Mouse (Mus musculus): ENCODE data around the gene Srsf3.
A peak's percentile ranks its signal among the peaks of the same experiment; 100 is the strongest.
"Not testable (repeated sequence)": the region's sequence is repeated elsewhere in the genome, so short reads cannot be mapped to it uniquely, and the experiment has no call there.

The Srsf3 gene

GRCm38 (mm10) chr17:29032274-29033069 lies at the start of gene Srsf3:
TSS of gene Srsf3 (plus strand) at chr17:29032628.
- DNase-seq (ENCODE audit: low spot score in 2 of 2): peak; percentile 96 to 99

GRCm38 (mm10) chr17:28984724-28985420 lies 47.6 kb upstream of the Srsf3 start:
- DNase-seq (ENCODE audit: low spot score in 2 of 2): no peak

- no peak for DNase-seq (ENCODE audit: low spot score in 2 of 2)
Measured at GRCm38 (mm10) chr17:28986833-28987232, 45.6 kb upstream of the Srsf3 start.

- peak in 1 of 2 experiments; percentile 17 for DNase-seq (ENCODE audit: low spot score in 2 of 2)
Measured at GRCm38 (mm10) chr17:28987713-28988112, 44.7 kb upstream of the Srsf3 start.

DNA sequence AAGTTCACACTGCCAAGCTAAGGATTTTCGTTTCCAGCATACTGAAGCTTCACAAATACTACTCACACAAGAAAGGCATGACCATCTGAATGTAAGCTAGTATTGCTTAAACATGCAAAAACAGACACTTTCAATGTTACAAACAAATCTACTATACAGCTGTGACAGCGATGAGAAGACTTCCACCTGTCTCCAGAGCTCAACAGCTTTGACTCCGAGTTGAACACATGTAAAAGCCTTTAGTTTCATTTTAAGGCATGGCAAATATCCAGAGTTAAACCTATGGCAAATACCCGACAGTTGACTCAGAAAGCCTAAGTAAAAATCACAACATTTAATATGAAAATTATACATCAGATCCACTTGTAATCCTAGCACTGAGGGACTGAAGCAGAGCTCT lies 44.1 kb upstream of the Srsf3 start:
- no peak for DNase-seq (ENCODE audit: low spot score in 2 of 2)

- peak in 1 of 2 experiments; percentile 17 for DNase-seq (ENCODE audit: low spot score in 2 of 2)
Measured at GRCm38 (mm10) chr17:28988996-28989395, 43.4 kb upstream of the Srsf3 start.

- no peak for DNase-seq (ENCODE audit: low spot score in 2 of 2)
Measured at GRCm38 (mm10) chr17:28990060-28990459, 42.4 kb upstream of the Srsf3 start.

DNA sequence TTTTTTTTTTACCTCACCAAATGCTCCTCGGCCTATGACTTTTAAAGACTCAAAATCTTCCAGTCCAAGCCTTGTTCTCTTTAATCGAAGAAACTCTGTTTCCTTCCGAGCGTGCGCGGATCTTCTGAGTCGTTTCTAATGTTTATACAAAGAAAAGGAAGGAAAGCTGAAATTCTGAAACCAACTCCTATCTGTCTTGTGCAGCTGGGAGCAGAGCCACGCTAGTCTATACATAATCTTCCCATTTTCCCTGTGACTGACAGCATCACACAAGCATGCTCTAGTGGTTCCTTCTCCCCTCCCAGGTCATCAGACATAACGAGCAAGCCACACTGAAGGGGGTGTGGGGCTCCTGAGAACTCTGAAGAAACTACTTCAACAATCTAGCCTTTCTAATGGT lies 41.1 kb upstream of the Srsf3 start:
- DNase-seq (ENCODE audit: low spot score in 2 of 2): no peak

DNA sequence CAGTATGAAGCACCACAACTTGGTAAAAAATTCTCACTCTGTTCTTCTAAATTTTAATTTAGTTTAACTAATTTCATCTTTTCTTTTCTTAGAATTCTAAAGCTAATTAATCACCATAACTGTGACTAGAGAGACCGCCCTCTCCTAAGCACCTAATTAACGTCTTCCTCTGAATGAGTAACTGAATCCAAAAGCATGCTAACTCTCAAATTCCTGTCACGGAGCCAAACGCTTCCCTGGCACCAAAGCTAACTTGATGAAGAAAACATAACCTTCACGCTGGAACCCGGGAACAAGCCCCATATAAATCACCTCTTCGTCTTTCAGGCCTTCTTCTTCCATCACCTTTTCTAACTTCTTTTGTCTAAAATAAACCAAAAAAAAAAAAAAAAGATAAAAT lies 40.3 kb upstream of the Srsf3 start:
- no peak for DNase-seq (ENCODE audit: low spot score in 2 of 2)

DNA sequence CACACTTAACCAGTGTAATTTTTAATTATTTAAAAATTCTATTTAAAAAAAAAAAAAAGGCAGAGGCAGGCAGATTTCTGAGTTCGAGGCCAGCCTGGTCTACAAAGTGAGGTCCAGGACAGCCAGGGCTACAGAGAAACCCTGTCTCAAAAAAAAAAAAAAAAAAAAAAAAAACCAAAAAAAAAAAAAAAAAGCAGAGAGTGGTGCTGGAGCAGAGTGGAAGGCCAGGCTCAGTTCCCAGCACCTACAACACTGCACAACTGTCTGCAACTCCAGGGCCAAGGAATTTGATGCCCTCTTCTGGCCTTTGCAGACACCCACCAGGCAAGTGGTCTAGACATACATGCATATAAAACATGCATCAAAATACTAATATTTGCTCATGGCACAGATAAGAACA lies 39.4 kb upstream of the Srsf3 start:
- not testable (repeated sequence) for DNase-seq (ENCODE audit: low spot score in 2 of 2)

DNA sequence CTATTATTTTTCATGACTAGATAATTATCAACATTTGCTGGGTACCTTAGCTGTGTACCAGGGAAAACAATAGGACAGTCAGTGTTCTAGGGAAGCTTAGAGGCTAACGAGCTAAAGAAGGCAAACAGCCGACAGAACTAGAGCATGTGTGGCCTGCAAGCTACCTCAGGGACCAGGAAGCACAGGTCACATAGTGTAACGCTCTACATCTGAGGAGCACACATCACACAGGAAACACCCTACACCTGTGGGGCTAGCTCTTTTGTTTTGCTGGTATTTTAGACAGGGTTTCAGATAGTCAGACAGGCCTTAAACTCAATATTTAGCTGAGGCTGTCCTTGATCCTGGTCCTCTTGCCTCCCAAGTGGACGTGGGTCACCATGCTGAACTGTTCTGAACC lies 37.8 kb upstream of the Srsf3 start:
- no peak for DNase-seq (ENCODE audit: low spot score in 2 of 2)

- DNase-seq (ENCODE audit: low spot score in 2 of 2): no peak
Measured at GRCm38 (mm10) chr17:29000465-29000864, 32.0 kb upstream of the Srsf3 start.

DNA sequence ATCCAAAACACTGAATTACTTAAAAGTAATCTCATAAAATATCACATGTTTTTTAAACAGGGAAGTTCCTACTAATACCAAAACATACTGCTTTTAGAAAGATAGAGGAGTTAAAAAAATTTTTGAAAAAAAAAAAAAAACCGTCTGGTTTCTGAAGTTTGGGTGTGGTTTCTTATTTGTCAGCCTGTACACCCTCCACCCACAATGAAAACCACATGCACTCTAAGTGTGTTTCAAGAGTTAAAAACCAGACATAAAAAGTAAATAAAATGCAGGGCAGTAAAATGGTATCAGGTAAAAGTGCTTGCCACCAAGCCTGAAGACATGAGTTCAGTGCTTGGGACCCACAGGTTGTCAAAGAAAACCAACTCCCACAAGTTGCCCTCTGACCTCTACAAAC lies 28.7 kb upstream of the Srsf3 start:
- no peak for DNase-seq (ENCODE audit: low spot score in 2 of 2)

DNA sequence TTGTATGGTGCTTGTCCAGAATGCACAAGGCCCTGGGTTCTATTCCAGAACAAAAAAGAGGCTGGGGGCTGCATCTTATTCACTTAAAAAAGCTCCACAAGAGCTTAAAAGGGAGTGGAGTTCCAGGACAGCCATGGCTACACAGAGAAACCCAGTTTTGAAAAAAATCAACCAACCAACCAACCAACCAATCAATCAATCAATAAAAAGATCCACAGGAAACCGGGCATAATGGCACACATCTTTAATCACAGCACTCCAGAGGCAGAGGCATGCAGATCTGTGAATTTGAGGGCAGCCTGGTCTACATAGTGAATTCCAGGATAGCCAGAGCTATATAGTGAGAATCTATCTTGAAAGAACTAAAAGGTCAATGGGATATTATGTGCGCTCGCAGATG lies 27.4 kb upstream of the Srsf3 start:
- no peak for DNase-seq (ENCODE audit: low spot score in 2 of 2)

DNA sequence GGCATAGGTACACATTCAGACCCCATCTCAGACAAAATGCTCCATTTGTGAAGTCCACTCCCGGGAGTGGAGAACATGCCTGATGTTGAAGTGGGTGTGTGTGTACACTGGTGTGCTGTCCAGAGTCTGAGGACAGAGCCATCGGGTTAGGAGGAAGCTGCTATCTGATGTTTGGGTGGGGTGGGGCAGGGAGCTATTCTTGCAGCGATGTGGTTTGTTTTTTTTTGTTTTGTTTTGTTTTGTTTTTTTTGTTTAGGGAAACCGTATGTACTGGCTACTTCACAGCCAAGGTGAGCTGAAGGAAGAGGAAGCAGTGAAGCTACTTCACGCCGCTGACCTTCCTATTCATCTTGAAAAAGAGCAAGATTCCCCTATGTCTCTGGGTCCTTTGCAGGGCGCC lies 25.6 kb upstream of the Srsf3 start:
- DNase-seq (ENCODE audit: low spot score in 2 of 2): no peak

DNA sequence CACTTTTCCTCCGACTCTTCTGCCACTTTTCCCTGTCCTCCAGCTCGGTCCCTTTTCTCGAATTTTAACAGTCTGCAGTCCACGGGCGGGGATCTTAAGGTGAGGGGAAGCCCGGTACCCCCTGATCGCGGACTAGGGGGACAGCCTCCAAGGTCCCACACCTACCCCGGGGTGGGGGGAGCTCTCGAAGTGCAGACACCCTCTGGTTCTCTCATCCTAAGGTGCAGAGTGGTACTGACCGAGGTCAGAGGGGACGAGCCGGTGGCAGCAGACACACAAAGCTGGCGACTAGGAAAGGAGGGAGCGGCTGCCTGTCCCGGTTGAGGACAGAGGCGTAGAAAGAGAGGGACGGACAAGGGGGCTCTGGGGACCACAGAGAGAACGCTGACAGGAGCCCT lies 25.2 kb upstream of the Srsf3 start:
- no peak for DNase-seq (ENCODE audit: low spot score in 2 of 2)

DNA sequence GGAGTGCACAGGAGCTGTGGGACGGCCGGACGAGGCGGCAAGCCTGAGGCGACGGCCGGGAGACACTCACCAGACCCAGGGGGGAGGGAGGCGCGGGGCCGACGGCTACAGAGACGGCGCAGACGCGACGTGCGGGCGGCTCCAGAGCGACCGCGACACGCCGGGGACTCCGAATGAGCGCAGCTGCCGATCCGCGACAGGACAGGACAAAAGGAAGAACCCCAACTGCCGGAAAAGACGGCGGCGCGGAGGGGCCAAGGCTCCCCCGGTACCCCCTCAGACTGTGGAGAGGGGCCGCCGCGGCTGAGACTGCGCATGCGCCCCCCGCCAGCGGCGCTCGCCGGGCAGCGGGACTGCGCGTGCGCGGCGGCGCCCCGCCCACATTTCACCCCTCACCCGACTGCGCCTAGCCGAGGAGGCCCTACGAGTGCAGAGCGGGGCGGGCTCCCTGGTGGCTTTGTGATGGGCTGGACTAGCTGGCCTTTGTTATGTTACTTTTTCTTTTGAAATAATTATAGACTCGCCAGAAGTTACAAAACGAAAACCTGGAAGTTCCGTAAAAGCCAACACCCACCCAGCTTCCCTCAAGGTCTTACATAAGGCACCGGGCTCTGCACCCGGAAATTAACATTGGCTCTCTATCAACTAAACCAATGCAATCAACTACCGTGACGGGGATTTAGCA lies 24.6 kb upstream of the Srsf3 start, which contains the start of gene Stk38:
TSS of gene Stk38 (minus strand) at position 355 of the 685 bp plus-strand sequence.
- DNase-seq (ENCODE audit: low spot score in 2 of 2): peak; percentile 90 to 91

DNA sequence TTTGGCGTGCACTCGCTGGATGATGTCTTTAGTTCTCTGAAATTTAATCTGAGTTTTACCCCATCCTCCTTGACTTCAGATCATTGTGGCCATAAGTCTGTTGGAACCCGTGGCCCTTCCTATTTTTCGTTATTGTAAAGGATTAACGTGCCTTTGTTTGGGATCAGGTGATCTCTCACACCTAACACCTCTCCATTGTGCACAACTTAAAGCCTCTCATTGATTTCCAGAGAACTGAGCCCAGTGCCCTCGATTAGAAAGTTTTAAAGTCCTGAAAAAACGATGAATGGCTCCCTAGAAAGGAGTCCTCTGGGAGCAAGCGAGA lies 24.1 kb upstream of the Srsf3 start:
- DNase-seq (ENCODE audit: low spot score in 2 of 2): no peak

GRCm38 (mm10) chr17:29009181-29009580 lies 23.2 kb upstream of the Srsf3 start:
- no peak for DNase-seq (ENCODE audit: low spot score in 2 of 2)

DNA sequence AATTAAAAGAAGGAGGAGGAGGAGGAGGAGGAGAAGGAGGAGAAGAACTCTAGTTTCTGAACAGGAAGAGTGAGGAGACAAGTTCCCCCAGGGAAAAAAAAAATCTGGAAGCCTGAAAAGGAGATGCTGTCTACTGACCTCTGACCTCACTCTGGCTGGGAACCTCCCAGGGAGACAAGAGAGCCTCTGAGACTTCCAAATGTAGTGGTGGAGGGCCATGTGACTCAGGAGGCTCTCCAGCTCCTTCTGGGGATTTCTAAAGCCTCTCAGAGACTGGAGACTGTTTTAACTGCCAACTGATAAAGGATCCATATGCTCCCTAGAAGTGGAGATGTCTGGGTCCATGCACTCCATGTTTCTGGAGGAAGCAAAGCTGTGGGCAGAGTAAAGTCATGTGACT lies 18.2 kb upstream of the Srsf3 start:
- DNase-seq (ENCODE audit: low spot score in 2 of 2): no peak

DNA sequence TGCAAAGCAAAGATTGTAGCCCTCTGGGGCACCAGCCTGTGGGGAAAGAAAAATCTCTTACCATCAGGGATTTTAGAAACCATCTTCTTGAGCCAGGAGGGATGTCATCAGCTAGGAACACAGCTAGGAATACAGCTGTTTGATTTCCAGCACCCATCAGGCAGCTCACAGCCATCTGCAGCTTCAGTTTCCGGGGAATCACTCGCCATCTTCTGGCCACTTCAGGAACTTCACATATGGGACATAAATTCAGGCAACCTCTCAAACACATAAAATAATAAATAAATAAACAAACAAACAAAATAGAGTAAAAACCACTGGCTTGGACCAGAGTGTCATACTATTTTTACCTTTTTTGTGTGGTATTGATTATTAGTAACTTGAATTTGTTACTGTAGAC lies 16.8 kb upstream of the Srsf3 start:
- no peak for DNase-seq (ENCODE audit: low spot score in 2 of 2)

- no peak for DNase-seq (ENCODE audit: low spot score in 2 of 2)
Measured at GRCm38 (mm10) chr17:29016705-29017104, 15.7 kb upstream of the Srsf3 start.

Measured in urinary bladder, postnatal 36 days (tissue).